Mouse (Mus musculus) midbrain, embryonic 16.5 days (tissue): ENCODE measurements around the gene Epas1. TPM values are rescaled to one million over a fixed set of nuclear protein-coding genes. Genes with fewer than 3 reads are reported as not detected.

Source experiments
- ATAC-seq: fragments of 200-750 bp; cut with Nextera tagmentation; 2 replicates; pipeline ENCODE4 v1.8.0; 2017; ENCODE audit warnings: moderate TSS enrichment
- H3K27ac ChIP-seq: fragments of 300-500 bp; sonication (generic); 2 replicates; pipeline ENCODE4 v1.5.1; 2014; ENCODE audit warnings: mild to moderate bottlenecking, low read length, mixed read lengths
- H3K27me3 ChIP-seq: fragments of 300-500 bp; sonication (generic); 2 replicates; pipeline ENCODE4 v1.6.1; 2014; ENCODE audit warnings: low read depth, low read length, mixed read lengths; ENCODE audit not compliant: control insufficient read depth, insufficient read depth
- H3K36me3 ChIP-seq: fragments of 300-500 bp; sonication (generic); 2 replicates; pipeline ENCODE4 v1.6.1; 2014; ENCODE audit warnings: mild to moderate bottlenecking, low read length, moderate library complexity, mixed read lengths; ENCODE audit not compliant: control insufficient read depth, insufficient read depth
- H3K4me1 ChIP-seq: fragments of 300-500 bp; sonication (generic); 2 replicates; pipeline ENCODE4 v1.6.1; 2014; ENCODE audit warnings: mild to moderate bottlenecking, low read length, mixed read lengths; ENCODE audit not compliant: control insufficient read depth, insufficient read depth
- H3K4me2 ChIP-seq: fragments of 300-500 bp; sonication (generic); 2 replicates; pipeline ENCODE4 v1.6.1; 2014; ENCODE audit warnings: mild to moderate bottlenecking, low read length, mixed read lengths
- H3K4me3 ChIP-seq: fragments of 300-500 bp; sonication (generic); 2 replicates; pipeline ENCODE4 v1.5.1; 2014; ENCODE audit warnings: low read depth, mild to moderate bottlenecking, low read length, moderate library complexity, mixed read lengths
- H3K9ac ChIP-seq: fragments of 300-500 bp; sonication (generic); 2 replicates; pipeline ENCODE4 v1.6.1; 2014; ENCODE audit warnings: low read depth, low read length, mixed read lengths
- H3K9me3 ChIP-seq: fragments of 300-500 bp; sonication (generic); replicated peaks from 2 replicates; pipeline ENCODE4 v1.6.1; 2014; ENCODE audit warnings: mild to moderate bottlenecking, low read length, mixed read lengths; ENCODE audit not compliant: control insufficient read depth, poor library complexity, severe bottlenecking
- WGBS: fragments of 180-500 bp; shearing (Covaris S2); extraction: QIAGEN DNeasy Blood & Tissue Kit; methylation state at CpG from one replicate; pipeline ENCODE4 v1.1.7; 2014; 5-methylcytosine and 5-hydroxymethylcytosine counted together
- polyA plus RNA-seq: library from polyadenylated mRNA; unstranded; fragments of >200 nt; fragmentation: Nextera tagmentation; extraction: Ambion mirVana; gene quantifications from 2 replicates; pipeline ENCODE4 v1.2.1, GENCODE M21; 2015

Gene Epas1
- polyA plus RNA-seq, 1 experiment from 2014 or later: 5.4 TPM

- no peak overlapping the region for H3K4me3 ChIP-seq
- H3K27me3 ChIP-seq: no peaks in the 10 kb centered on the region
- H3K9ac ChIP-seq: no peak overlapping the region
- no peaks in the 10 kb centered on the region for H3K4me1 ChIP-seq
- H3K4me2 ChIP-seq: no peak overlapping the region
- no peak for ATAC-seq
- WGBS: 92% methylated on average over 17 of the region's 17 CpGs
- no peaks in the 10 kb centered on the region for H3K36me3 ChIP-seq
- no peak overlapping the region for H3K27ac ChIP-seq
- no peaks in the 10 kb centered on the region for H3K9me3 ChIP-seq
These were observed 72.9 kb downstream of the Epas1 start for GRCm38 (mm10) chr17:86826376-86826775.

- Histone ChIP-seq H3K36me3 (no peaks in the 10 kb centered on the region), H3K27me3 (no peaks in the 10 kb centered on the region), H3K27ac (no peak overlapping the region), H3K4me2 (no peak overlapping the region), H3K4me1 (no peaks in the 10 kb centered on the region), H3K9me3 (no peaks in the 10 kb centered on the region), H3K9ac (no peak overlapping the region), H3K4me3 (no peak overlapping the region)
- no peak for ATAC-seq
- 95% methylated on average over 19 of the region's 19 CpGs for WGBS
These were observed 74.1 kb downstream of the Epas1 start for GRCm38 (mm10) chr17:86827391-86828165.

- Histone ChIP-seq H3K36me3 (no peaks in the 10 kb centered on the region), H3K4me3 (no peak overlapping the region), H3K4me2 (no peak overlapping the region), H3K27me3 (no peaks in the 10 kb centered on the region), H3K27ac (no peak overlapping the region), H3K9me3 (no peaks in the 10 kb centered on the region), H3K4me1 (no peaks in the 10 kb centered on the region), H3K9ac (no peak overlapping the region)
- no peak for ATAC-seq
- 95% methylated on average over 11 of the region's 11 CpGs for WGBS
These were observed 75.0 kb downstream of the Epas1 start for GRCm38 (mm10) chr17:86828500-86828899.

GRCm38 (mm10) chr17:86829383-86830175, 76.1 kb downstream of the Epas1 start:
- no peak overlapping the region for H3K9ac ChIP-seq
- ATAC-seq: no peak
- no peaks in the 10 kb centered on the region for H3K36me3 ChIP-seq
- H3K4me1 ChIP-seq: no peaks in the 10 kb centered on the region
- H3K27ac ChIP-seq: no peak overlapping the region
- H3K27me3 ChIP-seq: no peaks in the 10 kb centered on the region
- H3K4me2 ChIP-seq: no peak overlapping the region
- H3K9me3 ChIP-seq: no peaks in the 10 kb centered on the region
- H3K4me3 ChIP-seq: no peak overlapping the region
- 88% methylated on average over 13 of the region's 13 CpGs for WGBS

GRCm38 (mm10) chr17:86830893-86831292, 77.4 kb downstream of the Epas1 start:
- Histone ChIP-seq H3K27me3 (no peaks in the 10 kb centered on the region), H3K4me3 (no peak overlapping the region)
- WGBS: 92% methylated on average over 12 of the region's 12 CpGs

GRCm38 (mm10) chr17:86832562-86833327, 79.2 kb downstream of the Epas1 start:
- no peak overlapping the region for H3K27ac ChIP-seq
- no peak overlapping the region for H3K4me2 ChIP-seq
- H3K9ac ChIP-seq: no peak overlapping the region
- no peaks in the 10 kb centered on the region for H3K9me3 ChIP-seq
- H3K4me3 ChIP-seq: no peak overlapping the region
- H3K4me1 ChIP-seq: no peaks in the 10 kb centered on the region
- H3K36me3 ChIP-seq: no peaks in the 10 kb centered on the region
- H3K27me3 ChIP-seq: no peaks in the 10 kb centered on the region
- ATAC-seq: no peak
- 64% methylated on average over 19 of the region's 19 CpGs for WGBS

More at GRCm38 (mm10) chr17:86830893-86831292, 77.4 kb downstream of the Epas1 start:
- Histone ChIP-seq H3K9ac (no peak overlapping the region), H3K27ac (no peak overlapping the region), H3K9me3 (no peaks in the 10 kb centered on the region), H3K4me1 (no peaks in the 10 kb centered on the region), H3K4me2 (no peak overlapping the region), H3K36me3 (no peaks in the 10 kb centered on the region)
- no peak for ATAC-seq

- Histone ChIP-seq H3K4me1 (no peaks in the 10 kb centered on the region), H3K27ac (no peak overlapping the region), H3K27me3 (no peaks in the 10 kb centered on the region), H3K9ac (no peak overlapping the region), H3K4me2 (no peak overlapping the region), H3K36me3 (no peaks in the 10 kb centered on the region), H3K4me3 (no peak overlapping the region), H3K9me3 (no peaks in the 10 kb centered on the region)
- no peak for ATAC-seq
- WGBS: 98% methylated on average over 10 of the region's 10 CpGs
These were observed 80.4 kb downstream of the Epas1 start for GRCm38 (mm10) chr17:86833945-86834344.

- H3K9me3 ChIP-seq: no peaks in the 10 kb centered on the region
- H3K27ac ChIP-seq: no peak overlapping the region
- no peaks in the 10 kb centered on the region for H3K36me3 ChIP-seq
- H3K27me3 ChIP-seq: no peaks in the 10 kb centered on the region
- 64% methylated on average over 5 of the region's 5 CpGs for WGBS
- H3K9ac ChIP-seq: no peak overlapping the region
- no peak overlapping the region for H3K4me3 ChIP-seq
- no peak for ATAC-seq
- no peak overlapping the region for H3K4me2 ChIP-seq
- H3K4me1 ChIP-seq: no peaks in the 10 kb centered on the region; the same call in 1 of the 2 replicates
These were observed 85.8 kb downstream of the Epas1 start for GRCm38 (mm10) chr17:86839308-86839707.
